Mouse (Mus musculus) olfactory bulb, adult 2 months (tissue): ENCODE measurements around the gene Lrrn3.

Experiments used
- CTCF ChIP-seq: fragments of 200-500 bp; IDR thresholded peaks from 2 replicates; pipeline ENCODE4 v1.5.1; 2012; ENCODE audit warnings: low read depth, mild to moderate bottlenecking, low read length, moderate library complexity; ENCODE audit not compliant: insufficient read depth
- POLR2A ChIP-seq: fragments of 200-500 bp; IDR thresholded peaks from 2 replicates; pipeline ENCODE4 v1.6.1; 2012; ENCODE audit warnings: mild to moderate bottlenecking, low read depth, low read length, moderate library complexity; ENCODE audit not compliant: insufficient read depth

DNA sequence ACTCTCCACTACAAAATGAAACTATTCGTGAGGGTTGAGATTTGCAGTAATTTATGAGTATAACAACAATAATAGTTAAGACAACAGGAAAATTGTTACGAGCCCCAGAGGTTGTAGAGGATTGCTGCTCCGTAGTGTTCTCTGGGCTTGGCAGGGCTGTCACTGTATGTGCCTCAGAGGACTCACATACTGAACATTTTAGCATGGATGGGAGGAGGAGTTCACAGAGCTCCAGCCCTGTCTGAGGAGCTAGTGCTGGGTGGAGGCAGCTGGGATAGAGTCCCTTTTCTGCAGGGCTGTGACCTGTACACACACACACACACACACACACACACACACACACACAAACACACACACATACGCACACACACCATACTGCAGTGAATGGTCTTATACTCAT, 42.2 kb upstream of the Lrrn3 start:
- TF ChIP-seq POLR2A (no peak), CTCF (no peak)
